Mouse (Mus musculus): ENCODE measurements at regions not wholly inside any gene's neighbourhood (a gene's known extent, or its start where the extent isn't known, plus 50 kb on each side); places are given as distances from the start of the nearest gene placed in this dataset.

DNA sequence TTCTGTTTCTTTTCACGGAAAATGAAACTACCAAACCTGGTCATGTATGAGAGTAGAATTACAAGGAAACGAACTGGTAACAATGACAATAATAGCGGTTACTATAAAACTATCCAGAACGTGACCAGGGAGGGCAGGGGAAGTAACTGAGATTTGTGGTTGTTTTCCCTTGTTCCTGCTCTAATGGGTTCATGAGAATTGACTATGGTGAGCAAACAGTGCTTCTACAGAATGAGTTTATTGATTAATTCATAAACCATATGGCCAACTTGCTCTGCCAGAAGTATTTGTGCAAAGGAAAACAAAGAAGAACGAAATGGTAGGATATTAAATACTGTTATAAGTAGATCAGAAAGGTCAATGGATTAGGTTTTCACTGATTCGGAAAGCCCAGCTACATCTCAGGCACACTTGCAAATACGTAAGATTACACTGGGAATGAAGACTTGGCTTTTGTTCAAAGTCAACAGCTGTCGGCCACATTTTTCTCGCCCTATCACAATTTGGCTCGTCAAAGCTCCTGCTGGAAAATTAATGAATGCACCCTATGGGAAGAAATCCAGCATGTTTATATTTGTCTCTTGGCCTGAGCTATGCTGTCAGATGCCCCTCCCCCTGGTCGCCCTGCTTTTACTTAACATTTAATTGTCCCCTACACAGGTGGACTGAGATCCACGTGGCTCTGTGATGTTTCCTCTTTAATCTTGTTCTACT, 73.6 kb upstream of the Tent5a start:
- DNase-seq (ENCODE audit: low spot score in 2 of 2): no peak
- intact Hi-C loops (cut with DNase I): no loop called here

DNA sequence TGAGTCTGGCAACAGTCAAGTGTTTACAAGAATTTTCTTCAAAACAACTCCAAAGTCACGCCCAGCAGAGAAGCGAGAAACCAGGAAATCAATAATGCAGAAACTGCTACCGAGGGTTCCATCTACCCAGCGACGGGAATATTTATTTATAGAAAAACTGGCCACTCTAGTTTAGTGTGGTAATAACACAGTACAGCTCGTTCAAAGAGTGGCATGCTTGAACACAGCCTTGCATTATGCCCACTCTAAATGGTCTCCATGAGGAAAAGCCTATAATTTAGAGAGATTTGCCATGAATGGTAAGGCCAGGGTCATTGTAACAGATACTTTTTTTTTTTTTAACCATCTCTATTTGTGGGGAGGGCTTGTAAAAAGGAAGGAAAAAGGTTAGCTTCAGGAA, 67.8 kb upstream of the Tent5a start:
- intact Hi-C loops (cut with DNase I): no loop called here
- no peak for DNase-seq (ENCODE audit: low spot score in 2 of 2)

DNA sequence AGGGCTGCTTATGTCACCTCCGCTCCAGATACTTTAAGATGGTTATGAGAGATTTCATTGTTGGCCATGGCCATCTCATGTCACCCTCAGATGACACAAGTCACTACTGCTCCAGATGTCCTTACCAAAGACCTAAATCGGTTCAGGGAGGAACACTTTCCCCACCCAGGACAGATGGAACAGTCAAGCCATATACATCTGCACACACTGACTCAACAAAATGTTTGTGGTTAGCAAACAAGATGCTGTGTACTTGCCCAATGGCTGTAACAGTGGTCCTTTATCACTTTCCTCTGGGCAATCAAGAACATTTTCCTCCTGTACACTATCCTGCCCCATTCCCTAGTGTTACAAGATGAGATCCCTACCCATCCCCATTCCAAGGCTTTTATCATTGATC, 64.1 kb upstream of the Tent5a start:
- DNase-seq (ENCODE audit: low spot score in 2 of 2): no peak
- intact Hi-C loops (cut with DNase I): no loop called here

DNA sequence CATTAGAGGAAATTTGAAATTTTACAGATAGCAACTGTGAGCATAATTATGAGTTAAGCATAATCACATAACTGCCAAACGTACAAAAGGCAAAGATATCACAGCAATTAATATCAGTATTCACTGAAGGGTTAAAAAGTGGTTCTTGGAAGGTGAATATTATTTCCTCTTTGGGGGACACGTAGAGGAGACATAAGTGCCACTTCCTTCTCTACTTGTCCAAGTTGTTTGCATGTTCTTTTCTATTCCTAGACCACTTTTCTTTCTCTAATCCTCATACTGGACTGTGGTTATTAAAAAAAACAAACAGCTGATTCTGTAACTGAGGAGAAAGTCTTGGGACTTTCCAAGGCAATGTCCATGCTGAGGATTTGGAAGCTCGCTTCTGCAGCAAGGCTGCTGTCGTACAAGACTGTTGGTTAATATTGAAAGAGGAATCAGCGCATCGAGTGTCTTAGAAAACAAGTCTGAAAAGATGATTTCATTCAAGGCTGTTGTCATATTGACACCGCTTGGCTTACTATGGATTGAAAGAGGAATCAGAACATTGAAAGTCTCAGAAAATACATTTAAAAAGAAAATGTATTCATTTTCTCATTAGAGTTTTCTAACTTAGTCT, 61.7 kb upstream of the Tent5a start:
- intact Hi-C loops (cut with DNase I): no loop called here
- no peak for DNase-seq (ENCODE audit: low spot score in 2 of 2)

DNA sequence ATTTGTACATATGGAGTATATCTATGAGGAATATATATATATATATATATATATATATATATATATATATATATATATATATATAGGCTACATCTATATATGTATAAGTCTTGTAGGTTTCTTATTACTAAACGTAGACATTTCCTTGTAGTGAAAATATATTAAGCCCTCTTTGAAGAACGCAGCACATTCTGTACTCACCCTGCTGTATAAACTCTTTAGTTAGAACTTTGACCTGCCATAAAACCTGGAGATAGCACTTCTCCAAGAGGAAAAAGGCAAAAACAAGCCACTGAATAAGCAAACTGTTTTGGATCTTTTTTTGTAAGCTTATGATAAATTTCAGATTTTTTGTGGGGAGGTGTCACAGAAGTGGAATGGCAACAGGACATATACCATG, 55.3 kb upstream of the Tent5a start:
- intact Hi-C loops (cut with DNase I): no loop called here
- DNase-seq (ENCODE audit: low spot score in 2 of 2): no peak

DNA sequence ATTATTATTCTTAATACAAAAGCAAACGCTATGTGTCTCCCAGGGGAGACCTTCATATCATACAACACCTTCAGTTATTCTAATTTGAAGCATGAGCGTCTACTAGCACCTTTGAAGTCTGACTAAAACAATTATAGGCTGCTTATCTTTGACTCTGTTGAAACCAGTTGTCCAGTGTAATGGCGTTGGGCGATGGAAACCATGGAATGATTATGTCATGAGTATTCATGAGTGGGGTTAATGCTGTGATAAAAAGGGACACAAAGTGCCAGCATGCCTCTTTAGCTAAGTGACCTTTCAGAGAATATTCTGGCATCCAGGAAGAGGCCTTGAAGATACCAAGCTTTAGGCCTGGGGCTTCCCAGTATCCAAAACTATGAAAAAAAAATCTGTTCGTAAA, 53.6 kb upstream of the Tent5a start:
- no peak for DNase-seq (ENCODE audit: low spot score in 2 of 2)
- intact Hi-C loops (cut with DNase I): no loop called here

DNA sequence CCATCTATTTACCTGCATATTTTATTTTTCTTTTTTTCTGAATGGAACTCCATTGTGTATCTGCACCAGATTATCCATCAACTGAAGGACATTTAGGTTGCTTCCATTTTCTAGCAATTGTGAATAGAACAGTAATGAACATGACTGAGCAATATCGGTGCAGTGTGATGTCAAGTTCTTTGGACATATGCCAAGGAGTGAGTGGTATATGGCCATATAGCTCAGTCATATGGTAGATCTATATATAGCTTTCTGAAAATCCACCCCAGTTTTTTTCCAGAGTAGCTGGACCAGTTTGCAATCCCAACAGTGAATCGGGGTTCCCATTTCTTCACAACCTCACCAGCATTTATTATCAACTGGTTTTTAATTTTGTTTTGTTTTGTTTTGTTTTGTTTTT, 52.0 kb upstream of the Tent5a start:
- intact Hi-C loops (cut with DNase I): no loop called here
- DNase-seq (ENCODE audit: low spot score in 2 of 2): no peak

All from left cerebral cortex, postnatal 36 days (tissue).